In the genomic region with DNA sequence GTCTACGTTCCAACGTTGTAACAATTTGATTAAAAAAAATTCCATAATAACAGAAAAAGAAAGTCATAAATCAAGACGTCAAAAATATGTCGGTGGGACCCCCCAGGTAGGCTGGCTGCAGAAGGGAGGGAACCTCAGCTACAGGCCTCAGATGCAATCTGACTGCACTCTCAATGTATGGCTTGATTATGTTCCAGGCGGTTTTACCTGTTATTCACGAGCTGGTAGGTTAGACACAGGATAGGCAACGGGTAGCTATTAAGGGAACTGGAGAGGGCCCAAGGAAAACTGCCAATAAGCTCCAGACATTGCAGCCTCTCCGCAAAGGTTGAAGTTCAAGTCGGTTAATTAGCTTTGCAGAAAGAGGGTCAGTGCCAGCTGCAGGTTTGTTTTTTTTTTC, we compare ENCODE assay signal across 8 mouse cellular contexts. TPM values are rescaled to one million over a fixed set of nuclear protein-coding genes. Genes with fewer than 3 reads are reported as not detected.
A peak's percentile ranks its signal among the peaks of the same experiment; 100 is the strongest.
DNase-seq lines count a peak whose midpoint lies in the region; ATAC-seq and TF ChIP-seq lines count a peak whose summit lies in the region.

No protein-coding gene starts in this region.

- H3K9me3 ChIP-seq in embryonic facial prominence, embryonic 10.5 days, result no peaks in the 10 kb centered on the region
- H3K9me3 ChIP-seq in intestine, embryonic 14.5 days (ENCODE audit: control insufficient read depth, low read length), result no peaks in the 10 kb centered on the region
- no peaks in the 10 kb centered on the region for H3K9me3 ChIP-seq in liver, postnatal 0 days (ENCODE audit: low read length)

- H3K4me2 ChIP-seq in intestine, embryonic 14.5 days (ENCODE audit: low read length), result peak overlapping the region; percentile 88
- H3K4me2 ChIP-seq in liver, postnatal 0 days (ENCODE audit: low read depth, low read length), result peak overlapping the region; percentile 97

- no peaks in the 10 kb centered on the region for H3K36me3 ChIP-seq in embryonic facial prominence, embryonic 10.5 days (replicated peaks)
- no peaks in the 10 kb centered on the region for H3K36me3 ChIP-seq in intestine, embryonic 14.5 days (ENCODE audit: control insufficient read depth, insufficient read depth, low read length)
- no peaks in the 10 kb centered on the region for H3K36me3 ChIP-seq in liver, postnatal 0 days (replicated peaks; ENCODE audit: insufficient read depth, low read length)

- no peak for TF ChIP-seq CTCF in gastrocnemius, adult 2 months (IDR thresholded peaks at IDR 0.05)
- no peak for TF ChIP-seq CTCF in liver, postnatal 0 days (IDR thresholded peaks at IDR 0.05; ENCODE audit: low read depth)

- WGBS in embryonic facial prominence, embryonic 10.5 days, result 14% methylated on average over 9 of the region's 9 CpGs
- 18% methylated on average over 9 of the region's 9 CpGs for WGBS in intestine, embryonic 14.5 days
- WGBS in liver, postnatal 0 days (ENCODE audit: insufficient replicate concordance), result 24% methylated on average over 9 of the region's 9 CpGs

- TF ChIP-seq EP300 in liver, postnatal 0 days (IDR thresholded peaks at IDR 0.05; ENCODE audit: low read depth), result no peak

- peak; percentile 68 for DNase-seq in gastrocnemius, adult 2 months
- no peak for DNase-seq in gastrocnemius, postnatal 36 days
- no peak for DNase-seq in embryonic facial prominence, embryonic 10.5 days (ENCODE audit: low spot score)
- peak; percentile 57 for DNase-seq in intestine, embryonic 14.5 days (ENCODE audit: low spot score)
- no peak for DNase-seq in liver, postnatal 0 days
- no peak for DNase-seq in adrenal gland, postnatal 25 days
- DNase-seq in lung, adult 18-20 months, result no peak
- no peak for DNase-seq in spleen, postnatal 10 days (ENCODE audit: low spot score in 2 of 2)

- peak; percentile 17; the same call in 1 of the 2 replicates for ATAC-seq in intestine, embryonic 14.5 days (replicated peaks; ENCODE audit: low FRiP score, low TSS enrichment, low read depth)
- no peak for ATAC-seq in liver, postnatal 0 days

- H3K9ac ChIP-seq in intestine, embryonic 14.5 days (ENCODE audit: low read length), result peak overlapping the region; percentile 87
- peak overlapping the region; percentile 73 for H3K9ac ChIP-seq in liver, postnatal 0 days (replicated peaks)

- intact Hi-C loops in gastrocnemius, adult 2 months (cut with DNase I), result no loop called here
- intact Hi-C loops in gastrocnemius, postnatal 36 days (cut with DNase I), result loop anchor here (1.0 kb wide), 1 partner anchor 20 kb away; no protein-coding TSS in a partner anchor

- H3K4me3 ChIP-seq in gastrocnemius, adult 2 months, result peak overlapping the region; percentile 96
- peak overlapping the region; percentile 89 for H3K4me3 ChIP-seq in embryonic facial prominence, embryonic 10.5 days
- H3K4me3 ChIP-seq in intestine, embryonic 14.5 days (ENCODE audit: low read depth, low read length), result peak overlapping the region; percentile 89
- peak overlapping the region; percentile 67 for H3K4me3 ChIP-seq in liver, postnatal 0 days (ENCODE audit: low read depth, low read length)

- peaks cover 48% of the 10 kb centered on the region for H3K27me3 ChIP-seq in embryonic facial prominence, embryonic 10.5 days (replicated peaks; ENCODE audit: low read depth, poor library complexity, severe bottlenecking)
- H3K27me3 ChIP-seq in intestine, embryonic 14.5 days (replicated peaks; ENCODE audit: control insufficient read depth, insufficient read depth, low read length), result no peaks in the 10 kb centered on the region
- no peaks in the 10 kb centered on the region for H3K27me3 ChIP-seq in liver, postnatal 0 days (ENCODE audit: insufficient read depth, low read length)

- H3K4me1 ChIP-seq in embryonic facial prominence, embryonic 10.5 days, result peaks cover 53% of the 10 kb centered on the region
- H3K4me1 ChIP-seq in intestine, embryonic 14.5 days (replicated peaks; ENCODE audit: control insufficient read depth, insufficient read depth, low read length), result peaks cover 12% of the 10 kb centered on the region; the same call in 1 of the 2 replicates
- peaks cover 13% of the 10 kb centered on the region for H3K4me1 ChIP-seq in liver, postnatal 0 days (ENCODE audit: insufficient read depth)

- peak overlapping the region; percentile 97 for H3K27ac ChIP-seq in gastrocnemius, adult 2 months
- peak overlapping the region; percentile 95 for H3K27ac ChIP-seq in embryonic facial prominence, embryonic 10.5 days (replicated peaks)
- peak overlapping the region; percentile 69; the same call in 1 of the 2 replicates for H3K27ac ChIP-seq in intestine, embryonic 14.5 days (ENCODE audit: low read depth)
- H3K27ac ChIP-seq in liver, postnatal 0 days (ENCODE audit: low read depth), result no peak overlapping the region

RNA-seq across cellular contexts. Expression of a gene that starts 0.6 kb away (rescaled TPM):
- 100 to 1,000 TPM; 200 to 329 TPM for total RNA-seq in gastrocnemius, adult 2 months (2021)
- total RNA-seq in gastrocnemius, postnatal 36 days (2021), result 100 to 1,000 TPM; 276 to 290 TPM
- 78.5 and 84.3 TPM in 2 replicates for polyA plus RNA-seq in embryonic facial prominence, embryonic 10.5 days (2016; fragmentation: Nextera tagmentation; extraction: Ambion mirVana)
- polyA plus RNA-seq in intestine, embryonic 14.5 days (2014; fragmentation: Nextera tagmentation; extraction: Ambion mirVana), result 124 and 127 TPM in 2 replicates
- 21.4 and 23.3 TPM in 2 replicates for polyA plus RNA-seq in liver, postnatal 0 days (2015; fragmentation: Nextera tagmentation; extraction: Ambion mirVana)
- total RNA-seq in adrenal gland, postnatal 25 days (2021), result 74.5 and 80.8 TPM in 2 replicates

Comparison
In these comparisons a context has a peak if more than half of its experiments do, and no peak if none do; other contexts are left out.
1. DNase-seq: peak in gastrocnemius, adult 2 months (single experiment) and intestine, embryonic 14.5 days (single experiment); none in gastrocnemius, postnatal 36 days (0 of 2), embryonic facial prominence, embryonic 10.5 days (single experiment), liver, postnatal 0 days (single experiment), adrenal gland, postnatal 25 days (single experiment), lung, adult 18-20 months (0 of 2) and spleen, postnatal 10 days (0 of 2).
2. Peak in every context shown above with its lines, with median percentiles within 50 percentile points of each other: H3K4me3 ChIP-seq.